Mouse (Mus musculus) brain, embryonic 14.5 days (tissue): ENCODE measurements at regions not wholly inside any gene's neighbourhood (a gene's known extent, or its start where the extent isn't known, plus 50 kb on each side); places are given as distances from the start of the nearest gene placed in this dataset.
A peak's percentile ranks its signal among the peaks of the same experiment; 100 is the strongest.

ENCODE experiments used
- DNase-seq: peaks from one replicate; pipeline ENCODE4 v3.0.0-alpha.2; 2011; ENCODE audit warnings: low read depth
- CTCF ChIP-seq: fragments of 200-500 bp; IDR thresholded peaks from 2 replicates; pipeline ENCODE4 v1.5.1; 2012; ENCODE audit warnings: inconsistent platforms, mild to moderate bottlenecking, moderate library complexity, borderline replicate concordance; ENCODE audit not compliant: insufficient read depth, insufficient read length; ENCODE audit errors: extremely low read depth
- POLR2A ChIP-seq: fragments of 200-500 bp; IDR thresholded peaks from 2 replicates; pipeline ENCODE4 v1.6.1; 2012; ENCODE audit warnings: mild to moderate bottlenecking, inconsistent platforms, borderline replicate concordance; ENCODE audit not compliant: poor library complexity, insufficient read depth, insufficient read length, severe bottlenecking; ENCODE audit errors: extremely low read depth

GRCm38 (mm10) chr2:110426881-110427280, 63.9 kb upstream of the Fibin start:
- no peak for TF ChIP-seq POLR2A
- DNase-seq: peak; percentile 11

GRCm38 (mm10) chr2:110452694-110453093, 89.7 kb upstream of the Fibin start:
- TF ChIP-seq CTCF: no peak
- no peak for TF ChIP-seq POLR2A
- no peak for DNase-seq

- DNase-seq: no peak
- TF ChIP-seq CTCF: no peak
- TF ChIP-seq POLR2A: no peak
Observed at GRCm38 (mm10) chr2:110472307-110472995, 109.5 kb upstream of the Fibin start.

- peak; percentile 70 for DNase-seq
- TF ChIP-seq POLR2A (no peak), CTCF (no peak)
Observed at GRCm38 (mm10) chr2:110476591-110476990, 113.6 kb upstream of the Fibin start.

- DNase-seq: no peak
- TF ChIP-seq CTCF (no peak), POLR2A (no peak)
Observed at GRCm38 (mm10) chr2:110481327-110481726, 115.8 kb upstream of the Slc5a12 start.

- TF ChIP-seq POLR2A (no peak), CTCF (no peak)
- DNase-seq: peak; percentile 50
Observed at GRCm38 (mm10) chr2:110486201-110486600, 110.9 kb upstream of the Slc5a12 start.

GRCm38 (mm10) chr2:110486724-110487123, 110.4 kb upstream of the Slc5a12 start:
- peak; percentile 21 for DNase-seq

GRCm38 (mm10) chr2:110487950-110488349, 109.1 kb upstream of the Slc5a12 start:
- TF ChIP-seq POLR2A (no peak), CTCF (no peak)
- no peak for DNase-seq

More at GRCm38 (mm10) chr2:110486724-110487123, 110.4 kb upstream of the Slc5a12 start:
- TF ChIP-seq POLR2A (no peak), CTCF (no peak)

- DNase-seq: no peak
- TF ChIP-seq POLR2A: no peak
- no peak for TF ChIP-seq CTCF
Observed at GRCm38 (mm10) chr2:110501786-110502185, 95.3 kb upstream of the Slc5a12 start.

GRCm38 (mm10) chr2:110508162-110508748, 88.8 kb upstream of the Slc5a12 start:
- TF ChIP-seq POLR2A (no peak), CTCF (no peak)
- no peak for DNase-seq

GRCm38 (mm10) chr2:110523173-110523803, 73.8 kb upstream of the Slc5a12 start:
- DNase-seq: no peak
- TF ChIP-seq CTCF: no peak
- TF ChIP-seq POLR2A: no peak
